Mouse (Mus musculus) gastrocnemius, postnatal 36 days (tissue): ENCODE measurements around the gene Tmem269. TPM values are rescaled to one million over a fixed set of nuclear protein-coding genes. Genes with fewer than 3 reads are reported as not detected.
A peak's percentile ranks its signal among the peaks of the same experiment; 100 is the strongest.

ENCODE experiments used
- DNase-seq, 2 experiments: peaks; one replicate each; pipeline ENCODE4 v3.0.0; 2022
- intact Hi-C: fragments of 180-260 bp; cut with DNase I; formaldehyde crosslinking; loops from one replicate; pipeline ENCODE4 v1.15.1; 2025
- total RNA-seq, 2 experiments: library from RNA; stranded (reverse); gene quantifications; 2 replicates each; pipeline ENCODE4 v1.2.3; 2021

Gene Tmem269
- total RNA-seq, 2 experiments from 2014 or later = not detected

DNA sequence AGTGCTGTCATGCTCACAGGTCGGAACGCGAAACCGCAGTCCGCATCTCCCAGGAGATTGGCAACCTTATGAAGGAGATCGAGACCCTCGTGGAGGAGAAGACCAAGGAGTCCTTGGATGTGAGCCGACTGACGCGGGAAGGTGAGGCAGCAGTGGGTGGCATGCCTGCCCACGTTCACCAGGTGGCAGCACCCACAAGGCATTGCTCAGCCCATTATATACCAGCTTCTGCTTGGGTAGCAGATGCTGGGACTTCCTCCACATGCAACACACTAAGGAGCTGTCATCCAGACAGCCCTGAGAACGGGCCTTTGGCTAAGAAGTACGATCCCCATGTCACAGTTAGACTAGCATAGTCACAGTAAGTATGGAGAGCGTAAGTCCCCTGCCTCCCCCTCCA lies 23.6 kb upstream of the Tmem269 start:
- intact Hi-C loops = loop anchor here (10.0 kb wide), 1 partner anchor 423 kb away; no protein-coding TSS in a partner anchor
- no peak for DNase-seq

DNA sequence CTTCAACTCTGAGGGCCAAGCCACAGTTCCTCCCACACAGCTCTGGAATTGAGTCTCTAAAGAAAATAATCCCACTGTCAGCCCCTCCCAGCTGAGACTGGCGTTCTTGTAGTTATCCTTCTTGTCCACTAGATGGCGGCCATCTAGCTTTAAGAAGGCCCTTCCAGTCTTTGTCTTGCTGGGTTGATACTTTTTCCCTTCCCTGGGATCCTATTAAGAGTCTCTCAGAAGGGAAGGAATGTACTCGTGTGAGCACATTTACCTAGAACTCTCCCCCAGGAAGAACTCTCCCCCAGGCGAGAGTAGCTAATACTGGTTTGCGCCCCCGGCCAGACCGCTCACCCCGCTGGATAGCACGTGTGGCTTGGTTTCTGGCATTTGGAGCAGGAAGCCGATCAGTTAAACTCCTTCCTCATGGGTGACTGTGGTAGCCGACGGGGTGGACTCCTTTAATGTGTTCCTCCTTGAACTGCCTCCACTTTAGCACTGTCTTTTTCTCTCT lies 21.2 kb upstream of the Tmem269 start:
- no peak for DNase-seq

GRCm38 (mm10) chr4:119238661-119239060 lies 20.6 kb upstream of the Tmem269 start:
- DNase-seq = no peak
- intact Hi-C loops = loop anchor here (5.0 kb wide), 1 partner anchor 84 kb away; the partner anchor contains the start of gene Ppih

More for the DNA sequence above, 21.2 kb upstream of the Tmem269 start:
- intact Hi-C loops = loop anchor here (5.0 kb wide), 1 partner anchor 83 kb away; the partner anchor contains the start of gene Ppih

DNA sequence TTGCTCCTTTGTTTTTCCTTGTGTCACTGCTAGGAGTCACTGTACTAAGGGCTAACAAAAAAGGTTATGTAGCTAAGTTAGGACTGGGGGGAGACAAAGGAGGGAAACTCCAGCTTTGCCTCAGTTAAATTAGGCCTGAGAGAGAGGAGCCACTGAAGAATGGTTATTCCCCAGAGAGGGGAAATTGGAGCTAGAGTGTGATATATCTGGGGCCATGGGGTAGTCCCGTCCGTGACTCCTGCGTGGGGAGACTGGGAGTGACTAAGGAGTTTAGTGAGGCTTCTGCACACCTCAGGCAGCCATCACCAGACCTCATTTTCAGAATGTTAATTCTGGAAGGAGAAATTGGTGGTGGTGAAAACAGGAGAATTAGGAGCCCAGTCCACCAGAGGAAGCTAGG lies 16.3 kb upstream of the Tmem269 start:
- intact Hi-C loops = no loop called here
- DNase-seq = no peak

DNA sequence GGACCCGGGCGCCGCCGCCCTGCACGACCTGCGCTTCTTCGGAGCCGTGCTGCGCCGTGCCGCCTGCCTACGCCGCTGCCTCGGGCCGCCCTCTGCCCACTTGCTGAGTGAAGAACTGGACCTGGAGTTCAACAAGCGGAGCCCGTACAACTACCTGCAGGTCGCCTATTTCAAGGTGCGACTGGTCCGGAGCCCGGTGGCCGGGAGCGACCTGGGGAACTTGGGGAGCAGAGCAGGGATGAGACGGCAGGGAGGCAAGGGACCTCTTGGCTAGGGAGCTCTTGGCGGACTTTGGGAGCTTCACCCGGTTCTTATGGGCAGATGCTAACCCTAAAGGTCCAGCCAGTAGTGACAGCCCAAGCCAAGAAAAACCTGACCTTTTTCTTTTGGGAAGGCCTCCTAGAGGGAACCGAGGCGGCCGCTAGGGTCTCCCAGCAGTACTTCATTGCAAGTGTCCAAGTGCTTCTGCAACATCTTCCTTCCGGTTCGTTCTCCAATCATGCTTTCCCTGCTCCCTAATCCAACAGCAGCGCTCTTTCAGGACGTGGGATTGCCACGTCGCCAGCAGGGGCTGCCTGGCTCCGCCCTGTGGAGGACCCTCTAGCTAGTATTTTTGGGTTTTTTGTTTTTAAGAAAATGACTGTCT lies 15.4 kb upstream of the Tmem269 start:
- peak in 1 of 2 experiments; percentile 42 for DNase-seq
- intact Hi-C loops = no loop called here

- intact Hi-C loops = no loop called here
- DNase-seq = peak; percentile 98 to 99
These were observed 14.6 kb upstream of the Tmem269 start, which contains the start of the genes AU022252 and P3h1 for GRCm38 (mm10) chr4:119232410-119233255. AU022252 (minus strand) TSS chr4:119232712. P3h1 (plus strand) TSS chr4:119232915.

- DNase-seq = no peak
- intact Hi-C loops = no loop called here
These were observed 8.7 kb upstream of the Tmem269 start for GRCm38 (mm10) chr4:119226751-119227150.

- no peak for DNase-seq
- intact Hi-C loops = no loop called here
These were observed 7.7 kb upstream of the Tmem269 start for GRCm38 (mm10) chr4:119225719-119226118.

DNA sequence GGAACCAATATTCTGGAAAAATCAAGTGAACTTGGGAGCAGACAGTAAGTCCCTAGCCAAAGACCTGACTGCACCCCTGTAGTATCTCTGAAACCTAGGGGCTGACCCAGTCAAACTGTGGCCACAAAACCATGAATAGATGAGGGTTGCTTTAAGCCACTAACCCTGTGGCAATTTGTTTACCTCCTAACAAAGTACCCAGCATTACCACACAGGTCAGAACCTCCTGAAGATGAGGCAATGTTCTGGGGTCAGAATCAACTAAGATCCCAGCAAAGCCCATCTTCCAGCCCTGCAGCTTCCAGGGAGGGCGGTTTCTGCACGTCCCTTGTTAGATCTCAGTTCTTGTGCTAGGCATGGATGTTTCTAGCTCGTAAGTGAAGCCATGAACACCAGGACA lies 6.5 kb upstream of the Tmem269 start:
- DNase-seq = no peak
- intact Hi-C loops = no loop called here

GRCm38 (mm10) chr4:119223696-119224095 lies 5.7 kb upstream of the Tmem269 start:
- DNase-seq = no peak
- intact Hi-C loops = no loop called here

GRCm38 (mm10) chr4:119216667-119217066 lies 1.4 kb downstream of the Tmem269 start:
- DNase-seq = no peak
- intact Hi-C loops = no loop called here

GRCm38 (mm10) chr4:119204672-119205071 lies 13.3 kb downstream of the Tmem269 start:
- peak; percentile 26 to 31 for DNase-seq
- intact Hi-C loops = loop anchor here (5.0 kb wide), 1 partner anchor 37 kb away; no protein-coding TSS in a partner anchor

DNA sequence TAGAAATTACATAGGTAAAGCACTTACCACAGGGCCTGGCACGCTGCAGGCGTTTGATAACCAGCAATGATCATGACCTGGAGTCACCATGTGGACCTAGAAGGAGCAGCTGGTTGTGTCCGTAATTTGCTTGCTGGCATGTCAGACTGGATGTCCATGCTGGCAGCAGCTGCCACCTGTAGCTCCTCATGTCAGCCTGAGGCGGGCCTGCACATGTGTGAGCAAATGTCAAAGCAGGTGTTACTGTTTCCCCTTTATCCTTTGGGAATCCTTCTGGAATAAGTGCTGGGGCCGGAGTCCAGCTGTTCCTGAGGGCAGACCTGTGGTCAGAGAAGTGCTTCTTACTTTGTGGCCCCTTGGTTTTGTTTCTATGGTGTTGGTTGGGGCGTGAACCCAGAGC lies 19.9 kb downstream of the Tmem269 start:
- intact Hi-C loops = no loop called here
- DNase-seq = no peak

GRCm38 (mm10) chr4:119195582-119196320 lies 22.3 kb downstream of the Tmem269 start:
- intact Hi-C loops = no loop called here
- no peak for DNase-seq

DNA sequence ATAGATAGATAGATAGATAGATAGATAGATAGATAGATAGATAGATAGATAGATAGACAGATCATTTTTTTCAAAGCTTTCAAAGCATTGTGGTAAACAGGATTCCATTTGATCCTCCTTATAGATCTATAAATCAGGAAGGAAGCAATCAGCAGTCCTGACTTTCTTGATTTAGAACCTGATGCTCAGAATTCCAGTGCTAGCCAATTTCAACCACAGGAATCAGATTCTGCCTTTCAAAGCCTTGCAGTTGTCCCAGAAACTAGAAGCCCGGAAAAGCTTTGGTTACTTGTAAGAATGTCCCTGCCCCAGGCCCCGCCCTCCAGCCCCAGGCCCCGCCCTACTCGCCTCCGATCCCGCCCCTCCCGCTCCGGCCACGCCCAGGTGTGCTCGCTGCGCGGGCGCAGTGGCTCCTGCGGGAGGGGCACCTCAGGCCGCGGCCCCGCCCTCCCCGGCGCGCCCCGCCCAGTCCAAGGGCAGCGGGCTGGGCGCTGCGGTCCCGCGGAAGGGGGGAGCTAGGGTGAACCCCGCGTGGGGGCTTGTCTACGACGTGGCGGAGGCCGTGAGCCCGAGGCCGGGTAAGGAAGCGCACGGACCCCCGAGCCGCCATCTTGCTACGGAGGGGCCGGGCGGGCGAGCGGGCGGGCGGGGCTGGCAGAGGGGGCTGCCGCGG lies 23.0 kb downstream of the Tmem269 start, which contains the start of gene Svbp:
Gene Svbp (plus strand): TSS at position 398 of the 673 bp plus-strand sequence.
- intact Hi-C loops = no loop called here

DNA sequence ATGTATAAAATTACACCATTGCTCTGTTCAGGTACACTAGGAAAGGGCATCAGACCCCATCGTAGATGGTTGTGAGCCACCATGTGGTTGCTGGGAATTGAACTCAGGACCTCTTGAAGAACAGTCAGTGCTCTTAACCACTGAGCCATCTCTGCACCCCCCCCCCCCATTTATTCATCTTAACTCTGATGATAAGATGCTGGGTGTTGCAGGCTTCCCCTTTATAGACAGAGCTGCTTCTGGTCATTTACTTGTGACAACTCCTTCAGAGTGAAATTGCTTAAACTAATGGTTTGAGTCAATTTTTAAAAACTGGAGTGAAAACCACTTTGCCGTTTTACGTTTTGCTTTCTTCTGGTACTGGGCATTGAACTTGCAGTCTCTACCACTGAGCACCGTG lies 25.3 kb downstream of the Tmem269 start:
- DNase-seq = no peak
- intact Hi-C loops = no loop called here

More for the DNA sequence above, 23.0 kb downstream of the Tmem269 start, which contains the start of gene Svbp:
- DNase-seq = peak; percentile 77 to 83

DNA sequence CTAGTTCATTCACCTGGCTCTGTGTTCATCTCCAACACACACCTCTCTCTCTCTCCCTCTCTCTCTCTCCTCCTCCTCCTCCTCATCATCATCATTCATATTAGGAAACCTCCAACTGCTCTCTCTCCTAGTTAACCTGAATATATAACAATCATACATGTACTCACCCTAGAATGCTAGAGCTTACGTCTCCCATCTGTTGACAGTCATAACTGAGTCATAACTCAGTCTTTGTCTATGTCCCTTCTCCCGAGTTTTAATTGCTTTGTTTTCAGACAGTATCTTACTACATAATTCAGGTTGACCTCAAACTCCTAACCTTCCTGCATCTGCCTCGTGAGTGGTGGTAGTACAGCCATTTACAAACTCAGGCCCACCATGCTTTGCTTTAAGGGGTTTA lies 26.7 kb downstream of the Tmem269 start:
- intact Hi-C loops = no loop called here
- DNase-seq = no peak

DNA sequence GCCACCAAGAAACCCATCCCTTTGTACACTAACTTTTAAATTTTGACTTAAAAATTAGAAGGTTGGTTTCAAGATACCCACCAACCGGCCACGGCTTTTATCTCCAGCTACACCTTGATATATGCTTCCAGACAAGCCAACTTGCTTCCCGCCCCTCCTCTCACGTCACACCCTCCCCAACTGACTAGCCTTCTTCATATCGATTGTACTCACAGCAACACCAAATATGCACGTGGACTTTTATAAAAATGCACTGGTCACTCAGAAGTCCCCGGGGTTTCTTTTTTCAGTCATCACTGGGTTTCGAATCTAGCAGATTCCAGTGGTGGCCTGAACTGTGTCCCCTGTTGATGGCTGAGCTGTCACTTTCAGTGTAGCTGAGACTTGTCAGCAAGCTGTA lies 27.4 kb downstream of the Tmem269 start:
- intact Hi-C loops = no loop called here
- DNase-seq = no peak

DNA sequence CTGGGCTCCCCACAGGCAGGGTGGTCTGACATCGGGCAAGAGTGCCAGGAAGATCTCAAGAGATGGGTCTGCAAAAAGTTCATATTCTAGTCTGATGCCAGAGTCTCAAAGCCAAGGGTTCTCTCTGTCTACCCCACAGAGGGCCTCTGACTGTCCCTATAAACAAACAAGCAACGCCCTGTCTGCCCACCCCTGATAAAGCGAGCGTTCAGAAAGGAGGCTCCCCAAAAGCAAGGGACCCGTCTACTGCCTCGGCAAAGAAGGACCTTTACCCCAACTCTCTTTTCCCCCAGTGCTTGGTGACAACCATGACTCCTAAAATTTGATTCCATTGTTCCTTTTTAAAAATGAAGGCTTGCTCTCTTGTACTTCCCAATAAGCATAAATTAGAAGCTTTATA lies 28.2 kb downstream of the Tmem269 start, which contains the start of gene Ermap:
Gene Ermap (minus strand): TSS at position 148 of the 400 bp plus-strand sequence.
- intact Hi-C loops = loop anchor here (10.0 kb wide), 1 partner anchor 1155 kb away; no protein-coding TSS in a partner anchor
- DNase-seq = no peak

DNA sequence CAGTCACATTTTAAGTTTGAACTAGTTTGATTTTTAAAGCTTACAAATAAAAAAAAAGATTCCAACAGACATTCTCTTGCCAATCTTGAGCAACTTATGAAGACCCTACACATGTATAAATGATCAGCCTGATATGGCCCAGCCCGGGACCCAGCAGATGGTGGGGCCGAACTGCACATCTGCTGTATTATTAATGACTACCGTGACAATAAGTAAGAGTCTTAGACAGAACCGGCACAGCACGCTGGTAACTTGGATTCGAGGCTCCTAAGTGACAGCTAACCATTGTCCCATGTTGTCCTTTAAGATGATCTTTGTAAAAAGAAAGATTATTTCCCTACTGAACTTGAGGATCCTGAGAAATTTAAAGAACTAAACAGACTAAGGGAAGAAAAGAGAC lies 28.6 kb downstream of the Tmem269 start:
- no peak for DNase-seq
- intact Hi-C loops = loop anchor here (10.0 kb wide), 1 partner anchor 1155 kb away; no protein-coding TSS in a partner anchor
